Mouse (Mus musculus): ENCODE results near the gene Inafm2.

Gene Inafm2

GRCm38 (mm10) chr2:118726873-118727272 lies 18.7 kb upstream of the Inafm2 start:
- DNase-seq: peak in 1 of 2 experiments; percentile 3

- no peak for DNase-seq
Observed at GRCm38 (mm10) chr2:118727911-118728310, 17.6 kb upstream of the Inafm2 start.

- DNase-seq: peak; percentile 74 to 80
Observed at GRCm38 (mm10) chr2:118728337-118728736, 17.2 kb upstream of the Inafm2 start, which contains the start of gene Plcb2. Plcb2 (minus strand) TSS chr2:118728438.

- peak in 1 of 2 experiments; percentile 9 for DNase-seq
Observed at GRCm38 (mm10) chr2:118729194-118729593, 16.4 kb upstream of the Inafm2 start.

GRCm38 (mm10) chr2:118729816-118730621 lies 15.5 kb upstream of the Inafm2 start:
- peak in 1 of 2 experiments; percentile 4 for DNase-seq

- peak; percentile 79 to 85 for DNase-seq
Observed at GRCm38 (mm10) chr2:118730622-118730915, 15.0 kb upstream of the Inafm2 start.

GRCm38 (mm10) chr2:118731981-118732380 lies 13.6 kb upstream of the Inafm2 start:
- DNase-seq: peak in 1 of 2 experiments; percentile 0

- DNase-seq: peak in 1 of 2 experiments; percentile 1
Observed at GRCm38 (mm10) chr2:118733341-118733740, 12.2 kb upstream of the Inafm2 start.

- DNase-seq: peak in 1 of 2 experiments; percentile 0
Observed at GRCm38 (mm10) chr2:118740341-118740740, 5.2 kb upstream of the Inafm2 start.

GRCm38 (mm10) chr2:118741183-118741582 lies 4.4 kb upstream of the Inafm2 start:
- DNase-seq: peak in 1 of 2 experiments; percentile 0

GRCm38 (mm10) chr2:118743261-118743943 lies 2.2 kb upstream of the Inafm2 start:
- DNase-seq: peak in 1 of 2 experiments; percentile 10

- peak in 1 of 2 experiments; percentile 12 for DNase-seq
Observed at GRCm38 (mm10) chr2:118744621-118745020, 937 bp upstream of the Inafm2 start.

- DNase-seq: peak; percentile 55 to 68
Observed at GRCm38 (mm10) chr2:118745915-118746901, 650 bp downstream of the Inafm2 start.

GRCm38 (mm10) chr2:118747301-118747960 lies 1.9 kb downstream of the Inafm2 start:
- peak; percentile 19 to 27 for DNase-seq

- DNase-seq: peak; percentile 5 to 11
Observed at GRCm38 (mm10) chr2:118749341-118749884, 3.9 kb downstream of the Inafm2 start.

- DNase-seq: peak in 1 of 2 experiments; percentile 3
Observed at GRCm38 (mm10) chr2:118750476-118750875, 4.9 kb downstream of the Inafm2 start.

- DNase-seq: peak in 1 of 2 experiments; percentile 3
Observed at GRCm38 (mm10) chr2:118751896-118752791, 6.6 kb downstream of the Inafm2 start.

GRCm38 (mm10) chr2:118752792-118753108 lies 7.2 kb downstream of the Inafm2 start:
- DNase-seq: no peak

- DNase-seq: peak in 1 of 2 experiments; percentile 0
Observed at GRCm38 (mm10) chr2:118754143-118754542, 8.6 kb downstream of the Inafm2 start.

GRCm38 (mm10) chr2:118755407-118755806 lies 9.8 kb downstream of the Inafm2 start:
- DNase-seq: peak in 1 of 2 experiments; percentile 2

- peak in 1 of 2 experiments; percentile 2 for DNase-seq
Observed at GRCm38 (mm10) chr2:118756103-118756502, 10.5 kb downstream of the Inafm2 start.
